Comparison of ENCODE assay signal across 25 mouse cellular contexts in the genomic region with DNA sequence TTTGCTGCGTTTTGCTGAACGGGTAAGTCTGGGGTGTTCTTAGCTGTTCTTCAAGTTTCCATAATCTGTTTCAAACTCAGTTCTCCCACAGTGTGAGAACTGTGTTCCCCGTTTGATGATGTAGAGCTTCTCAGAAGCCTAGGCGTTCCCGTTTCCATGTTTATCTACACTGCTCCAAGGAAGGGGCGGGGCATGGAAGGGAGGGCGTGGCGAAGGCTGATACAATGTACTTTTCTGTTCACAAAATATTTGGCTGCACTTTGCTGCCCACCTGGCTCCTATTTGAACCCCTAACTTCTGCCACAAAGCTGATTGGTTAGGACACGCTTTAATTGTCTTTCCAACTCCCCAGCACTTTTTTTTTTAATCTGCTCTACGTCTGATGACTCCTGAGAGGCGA. TPM values are rescaled to one million over a fixed set of nuclear protein-coding genes. Genes with fewer than 3 reads are reported as not detected.
DNase-seq lines count a peak whose midpoint lies in the region; ATAC-seq and TF ChIP-seq lines count a peak whose summit lies in the region.
"Had no signal": no experiment of that assay in that cellular context is flagged by ENCODE, and none has a peak within 500 bp of the region (broad histone marks: within the 10 kb centered on the region; RNA-seq: fewer than 3 reads in every experiment).

No protein-coding gene starts in this region.

- WGBS in lung, postnatal 0 days = 80% methylated on average over 11 of the region's 11 CpGs
- WGBS in stomach, postnatal 0 days = 72% methylated on average over 11 of the region's 11 CpGs
- WGBS in hindbrain, embryonic 16.5 days = 92% methylated on average over 11 of the region's 11 CpGs
- WGBS in neural tube, embryonic 15.5 days = 93% methylated on average over 11 of the region's 11 CpGs

- H3K4me1 ChIP-seq in lung, postnatal 0 days (ENCODE audit: insufficient read depth, low read depth, low read length) = no peaks in the 10 kb centered on the region
- no peaks in the 10 kb centered on the region for H3K4me1 ChIP-seq in stomach, postnatal 0 days (replicated peaks; ENCODE audit: control insufficient read depth, insufficient read depth)
- no peaks in the 10 kb centered on the region for H3K4me1 ChIP-seq in hindbrain, embryonic 16.5 days (ENCODE audit: control insufficient read depth, insufficient read depth, low read depth, low read length)
- no peaks in the 10 kb centered on the region for H3K4me1 ChIP-seq in neural tube, embryonic 15.5 days
- H3K4me1 ChIP-seq: embryonic facial prominence, embryonic 15.5 days had no signal

- H3K36me3 ChIP-seq in lung, postnatal 0 days (ENCODE audit: insufficient read depth, low read length) = no peaks in the 10 kb centered on the region
- H3K36me3 ChIP-seq in stomach, postnatal 0 days (ENCODE audit: control insufficient read depth, insufficient read depth, low read length) = no peaks in the 10 kb centered on the region
- no peaks in the 10 kb centered on the region for H3K36me3 ChIP-seq in hindbrain, embryonic 16.5 days (ENCODE audit: control insufficient read depth, insufficient read depth, low read length)
- H3K36me3 ChIP-seq in neural tube, embryonic 15.5 days = no peaks in the 10 kb centered on the region
- H3K36me3 ChIP-seq: embryonic facial prominence, embryonic 13.5 days; embryonic facial prominence, embryonic 15.5 days; forebrain, embryonic 10.5 days; forebrain, embryonic 12.5 days; G1E had no signal

- no peak for TF ChIP-seq CTCF in lung, postnatal 0 days (IDR thresholded peaks at IDR 0.05)
- TF ChIP-seq CTCF in stomach, postnatal 0 days (IDR thresholded peaks at IDR 0.05; ENCODE audit: low read depth) = no peak

- H3K4me2 ChIP-seq in lung, postnatal 0 days (replicated peaks; ENCODE audit: low read depth, low read length) = no peak overlapping the region
- H3K4me2 ChIP-seq in stomach, postnatal 0 days (replicated peaks; ENCODE audit: low read depth) = no peak overlapping the region
- no peak overlapping the region for H3K4me2 ChIP-seq in hindbrain, embryonic 16.5 days (ENCODE audit: low read length)
- H3K4me2 ChIP-seq in neural tube, embryonic 15.5 days = no peak overlapping the region
- H3K4me2 ChIP-seq: embryonic facial prominence, embryonic 13.5 days; embryonic facial prominence, embryonic 15.5 days; forebrain, embryonic 12.5 days had no signal

- ATAC-seq in lung, postnatal 0 days = no peak
- ATAC-seq in stomach, postnatal 0 days (ENCODE audit: low FRiP score, low TSS enrichment) = no peak
- ATAC-seq in hindbrain, embryonic 16.5 days = no peak
- ATAC-seq in neural tube, embryonic 15.5 days (ENCODE audit: low FRiP score) = no peak
- ATAC-seq: CD4-positive, CD25-positive, alpha-beta regulatory T cell, adult 4 months; forebrain, embryonic 14.5 days; forebrain, embryonic 16.5 days; Patski had no signal

- TF ChIP-seq EP300 in lung, postnatal 0 days (IDR thresholded peaks at IDR 0.05) = no peak
- TF ChIP-seq EP300 in stomach, postnatal 0 days (optimal IDR thresholded peaks at IDR 0.05) = no peak

- no peak overlapping the region for H3K27ac ChIP-seq in lung, postnatal 0 days (ENCODE audit: low read length)
- no peak overlapping the region for H3K27ac ChIP-seq in stomach, postnatal 0 days (replicated peaks)
- H3K27ac ChIP-seq in hindbrain, embryonic 16.5 days (ENCODE audit: low read depth, low read length) = no peak overlapping the region
- H3K27ac ChIP-seq in neural tube, embryonic 15.5 days (replicated peaks) = no peak overlapping the region
- H3K27ac ChIP-seq: embryonic facial prominence, embryonic 13.5 days; embryonic facial prominence, embryonic 15.5 days; forebrain, embryonic 10.5 days; forebrain, embryonic 12.5 days had no signal

- peak; percentile 5 for DNase-seq in lung, postnatal 10 days
- no peak for DNase-seq in lung, postnatal 0 days (ENCODE audit: low spot score)
- peak; percentile 24 for DNase-seq in stomach, postnatal 0 days (ENCODE audit: low spot score)
- peak; percentile 56 for DNase-seq in testis, postnatal 10 days (ENCODE audit: low spot score)
- DNase-seq in cerebellum, postnatal 4 days (ENCODE audit: low spot score in 2 of 2) = no peak
- DNase-seq: adrenal gland, adult 8-10 months; adrenal gland, postnatal 14 days; adrenal gland, postnatal 36 days; cerebellum, adult 11-12 months; cerebellum, adult 2 months; cerebellum, adult 9-10 months; embryo, embryonic 11 days had no signal

- no peak overlapping the region for H3K4me3 ChIP-seq in lung, postnatal 0 days (ENCODE audit: low read depth, low read length)
- no peak overlapping the region for H3K4me3 ChIP-seq in stomach, postnatal 0 days (ENCODE audit: low read depth, low read length)
- no peak overlapping the region for H3K4me3 ChIP-seq in hindbrain, embryonic 16.5 days (ENCODE audit: low read length)
- H3K4me3 ChIP-seq in neural tube, embryonic 15.5 days (replicated peaks) = no peak overlapping the region
- H3K4me3 ChIP-seq: embryonic facial prominence, embryonic 13.5 days; embryonic facial prominence, embryonic 15.5 days; erythroblast, embryonic 14.5 days; forebrain, embryonic 10.5 days; forebrain, embryonic 12.5 days had no signal

- no peak overlapping the region for H3K9ac ChIP-seq in lung, postnatal 0 days (replicated peaks; ENCODE audit: low read depth)
- no peak overlapping the region for H3K9ac ChIP-seq in stomach, postnatal 0 days (ENCODE audit: low read length)
- H3K9ac ChIP-seq in hindbrain, embryonic 16.5 days (ENCODE audit: low read depth, low read length) = no peak overlapping the region
- H3K9ac ChIP-seq in neural tube, embryonic 15.5 days (replicated peaks) = no peak overlapping the region
- H3K9ac ChIP-seq: embryonic facial prominence, embryonic 13.5 days; embryonic facial prominence, embryonic 15.5 days; forebrain, embryonic 12.5 days had no signal

- H3K27me3 ChIP-seq in lung, postnatal 0 days (replicated peaks; ENCODE audit: insufficient read depth, low read length) = no peaks in the 10 kb centered on the region
- no peaks in the 10 kb centered on the region for H3K27me3 ChIP-seq in stomach, postnatal 0 days (ENCODE audit: control insufficient read depth, insufficient read depth, low read length)
- peaks cover 3% of the 10 kb centered on the region; the same call in 1 of the 2 replicates for H3K27me3 ChIP-seq in hindbrain, embryonic 16.5 days (replicated peaks; ENCODE audit: control insufficient read depth, insufficient read depth, low read length)
- H3K27me3 ChIP-seq in neural tube, embryonic 15.5 days (replicated peaks) = peaks cover 15% of the 10 kb centered on the region; the same call in 1 of the 2 replicates
- H3K27me3 ChIP-seq: embryonic facial prominence, embryonic 13.5 days; forebrain, embryonic 12.5 days had no signal

- 0 out of 2 replicates have a peak, but pooled peaks cover 2% of the 10 kb centered on the region for H3K9me3 ChIP-seq in lung, postnatal 0 days (ENCODE audit: low read length)
- no peaks in the 10 kb centered on the region for H3K9me3 ChIP-seq in stomach, postnatal 0 days (ENCODE audit: control insufficient read depth, low read length)
- peaks cover 5% of the 10 kb centered on the region for H3K9me3 ChIP-seq in hindbrain, embryonic 16.5 days (ENCODE audit: control insufficient read depth, low read length)
- H3K9me3 ChIP-seq in neural tube, embryonic 15.5 days (replicated peaks) = no peaks in the 10 kb centered on the region
- H3K9me3 ChIP-seq: embryonic facial prominence, embryonic 13.5 days; embryonic facial prominence, embryonic 15.5 days; forebrain, embryonic 10.5 days; forebrain, embryonic 12.5 days had no signal

RNA-seq across cellular contexts. Expression of gene Mafb, which starts 47.9 kb away (rescaled TPM):
- 2.9 and 3.1 TPM in 2 replicates for polyA plus RNA-seq in lung, postnatal 0 days (2015; fragmentation: Nextera tagmentation; extraction: Ambion mirVana)
- 4.3 and 4.9 TPM in 2 replicates for polyA plus RNA-seq in stomach, postnatal 0 days (2015; fragmentation: Nextera tagmentation; extraction: Ambion mirVana)
- polyA plus RNA-seq in hindbrain, embryonic 16.5 days (2015; fragmentation: Nextera tagmentation; extraction: Ambion mirVana) = 20.0 and 23.1 TPM in 2 replicates
- polyA plus RNA-seq in neural tube, embryonic 15.5 days (2015; fragmentation: Nextera tagmentation; extraction: Ambion mirVana) = 20.1 and 22.9 TPM in 2 replicates
- polyA plus RNA-seq: activated CD4-positive, CD25-positive, alpha-beta regulatory T cell, adult 4 months; G1E had no signal

Comparison
In these comparisons a context has a peak if more than half of its experiments do, and no peak if none do; other contexts are left out.
1. DNase-seq: peak in lung, postnatal 10 days (single experiment), stomach, postnatal 0 days (single experiment) and testis, postnatal 10 days (single experiment); none in lung, postnatal 0 days (single experiment) and cerebellum, postnatal 4 days (0 of 2).